Mouse (Mus musculus): ENCODE measurements around the gene Aox2. TPM values are rescaled to one million over a fixed set of nuclear protein-coding genes. Genes with fewer than 3 reads are reported as not detected.

Gene Aox2
- polyA plus RNA-seq (2017; shearing (Covaris generic)), result 0.06 TPM

DNA sequence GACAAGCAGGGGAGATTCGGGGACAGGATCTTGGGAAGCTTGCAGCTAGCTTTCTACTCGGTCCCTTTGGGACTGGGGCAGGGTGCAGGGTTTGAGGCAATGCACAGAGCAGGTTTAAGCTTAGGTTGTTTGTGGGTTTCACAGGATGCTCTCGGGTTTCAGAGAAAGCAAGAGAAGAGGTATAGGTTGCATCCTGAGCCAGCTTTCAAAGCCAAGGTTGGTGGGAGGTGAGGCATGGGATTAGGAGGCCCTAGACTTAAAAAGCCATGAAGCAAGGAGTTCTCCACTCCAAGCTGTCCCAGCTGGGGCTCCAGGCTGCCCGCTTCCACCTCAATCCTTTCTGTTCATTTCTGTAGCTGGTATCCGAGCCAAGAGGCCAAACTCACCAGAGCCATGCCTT, at the start of gene Aox2:
Aox2 (plus strand) TSS at position 301 of the 400 bp plus-strand sequence.

GRCm38 (mm10) chr1:58392652-58393283, 114.6 kb downstream of the Aox2 start, which contains the start of gene Bzw1:
Bzw1 (plus strand) TSS chr1:58392898.

DNA sequence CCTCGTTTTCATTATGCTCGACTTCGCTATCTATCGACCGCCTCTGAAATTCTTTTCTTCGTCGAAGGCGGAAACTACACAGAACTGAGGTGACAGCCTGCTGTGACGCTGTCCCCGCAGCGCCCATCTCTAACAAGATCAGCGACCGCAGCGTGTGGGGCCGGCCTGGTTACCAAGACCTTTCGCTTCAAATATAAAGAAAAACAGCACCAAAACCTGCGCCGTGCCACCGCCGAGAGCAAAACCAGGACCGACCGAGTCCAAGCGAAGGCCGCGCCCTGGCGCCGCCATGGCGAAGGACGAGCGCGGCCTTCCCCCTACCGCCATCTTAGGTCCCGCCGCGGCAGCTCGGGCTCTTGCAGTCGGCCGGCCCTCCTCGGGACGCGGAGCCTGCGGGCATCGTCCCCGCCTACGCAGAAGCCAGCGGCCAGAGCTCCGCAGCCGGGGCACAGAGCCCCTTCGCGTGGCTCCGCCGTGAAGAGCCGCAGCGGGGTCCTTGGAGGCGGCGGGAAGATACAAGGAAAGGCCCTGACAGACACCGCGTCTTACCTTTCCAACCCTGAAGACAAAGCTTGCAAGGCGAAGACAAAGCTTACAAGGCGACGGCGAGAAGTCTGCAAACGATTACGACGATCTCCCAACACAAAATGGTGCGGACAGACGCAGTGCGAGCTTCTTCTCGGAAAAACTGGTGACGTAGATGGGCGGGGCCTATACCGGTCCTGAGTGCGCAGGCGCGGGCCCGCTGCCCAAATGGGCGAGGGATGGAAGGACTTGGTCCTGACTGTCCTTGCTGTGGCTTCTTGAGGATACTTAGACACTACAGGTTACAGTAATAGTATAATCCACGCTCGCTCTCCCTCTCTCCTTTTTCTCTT, 145.5 kb downstream of the Aox2 start, which contains the start of gene Clk1:
Clk1 (minus strand) TSS at position 696 of the 878 bp plus-strand sequence.

Other genes with a start within 250 kb of the Aox2 start
- not detected for gene Aox1, start 248.4 kb upstream of the Aox2 start, polyA plus RNA-seq (2017; shearing (Covaris generic))
- gene Aox3, start 165.2 kb upstream of the Aox2 start, polyA plus RNA-seq (2017; shearing (Covaris generic)), result not detected
- gene Aox4, start 67.9 kb upstream of the Aox2 start, polyA plus RNA-seq (2017; shearing (Covaris generic)), result not detected
- 426 TPM for gene Bzw1, start 114.6 kb downstream of the Aox2 start, polyA plus RNA-seq (2017; shearing (Covaris generic))
- gene Clk1, start 145.7 kb downstream of the Aox2 start, polyA plus RNA-seq (2017; shearing (Covaris generic)), result 441 TPM
- 37.9 TPM for gene Nif3l1, start 166.8 kb downstream of the Aox2 start, polyA plus RNA-seq (2017; shearing (Covaris generic))
- 76.7 TPM for gene Ppil3, start 167.2 kb downstream of the Aox2 start, polyA plus RNA-seq (2017; shearing (Covaris generic))
- 29.3 TPM for gene Orc2, start 226.8 kb downstream of the Aox2 start, polyA plus RNA-seq (2017; shearing (Covaris generic))

All from CD4-positive, CD25-positive, alpha-beta regulatory T cell, adult 9 weeks (primary cell).